Mouse (Mus musculus): ENCODE measurements around the gene Chfr. TPM values are rescaled to one million over a fixed set of nuclear protein-coding genes. Genes with fewer than 3 reads are reported as not detected.

Gene Chfr
- polyA plus RNA-seq, 1 experiment from 2014 or later: 39.0 TPM

- WGBS: 94% methylated on average over 4 of the region's 4 CpGs
Observed at GRCm38 (mm10) chr5:110220331-110220730, 84.7 kb downstream of the Chfr start.

More at GRCm38 (mm10) chr5:110220331-110220730, 84.7 kb downstream of the Chfr start:
- Histone ChIP-seq H3K4me3 (no peak overlapping the region), H3K27ac (no peak overlapping the region), H3K9me3 (no peaks in the 10 kb centered on the region), H3K4me1 (no peaks in the 10 kb centered on the region), H3K27me3 (ENCODE audit: insufficient read depth, poor library complexity, severe bottlenecking) (no peaks in the 10 kb centered on the region), H3K36me3 (peaks cover 93% of the 10 kb centered on the region)
- DNase-seq (ENCODE audit: low spot score): no peak

Other genes starting within 250 kb of the Chfr start
- gene Gm15446, start 212.4 kb upstream of the Chfr start, polyA plus RNA-seq (2016; fragmentation: Nextera tagmentation; extraction: Ambion mirVana): 0.40 and 0.59 TPM in 2 replicates
- gene Zfp932, start 139.3 kb upstream of the Chfr start, polyA plus RNA-seq (2016; fragmentation: Nextera tagmentation; extraction: Ambion mirVana): 16.5 and 17.0 TPM in 2 replicates
- 4.2 and 5.5 TPM in 2 replicates for gene Gm17655, start 63.3 kb upstream of the Chfr start, polyA plus RNA-seq (2016; fragmentation: Nextera tagmentation; extraction: Ambion mirVana)
- 1.6 and 1.8 TPM in 2 replicates for gene Gm35315, start 41.4 kb upstream of the Chfr start, polyA plus RNA-seq (2016; fragmentation: Nextera tagmentation; extraction: Ambion mirVana)
- 0.84 and 1.1 TPM in 2 replicates for gene Plcxd1, start 35.9 kb upstream of the Chfr start, polyA plus RNA-seq (2016; fragmentation: Nextera tagmentation; extraction: Ambion mirVana)
- 25.0 and 33.9 TPM in 2 replicates for gene Gtpbp6, start 27.6 kb upstream of the Chfr start, polyA plus RNA-seq (2016; fragmentation: Nextera tagmentation; extraction: Ambion mirVana)
- 2.7 and 3.4 TPM in 2 replicates for gene Zfp605, start 25.8 kb upstream of the Chfr start, polyA plus RNA-seq (2016; fragmentation: Nextera tagmentation; extraction: Ambion mirVana)
- 20.6 and 22.3 TPM in 2 replicates for gene Golga3, start 40.9 kb downstream of the Chfr start, polyA plus RNA-seq (2016; fragmentation: Nextera tagmentation; extraction: Ambion mirVana)
- gene Ankle2, start 95.2 kb downstream of the Chfr start, polyA plus RNA-seq (2016; fragmentation: Nextera tagmentation; extraction: Ambion mirVana): 21.7 and 24.1 TPM in 2 replicates
- gene Pgam5, start 134.1 kb downstream of the Chfr start, polyA plus RNA-seq (2016; fragmentation: Nextera tagmentation; extraction: Ambion mirVana): 74.5 and 81.2 TPM in 2 replicates
- gene Pxmp2, start 150.3 kb downstream of the Chfr start, polyA plus RNA-seq (2016; fragmentation: Nextera tagmentation; extraction: Ambion mirVana): 18.5 and 20.2 TPM in 2 replicates
- 23.8 and 32.4 TPM in 2 replicates for gene Pole, start 150.5 kb downstream of the Chfr start, polyA plus RNA-seq (2016; fragmentation: Nextera tagmentation; extraction: Ambion mirVana)
- 0.27 and 0.44 TPM in 2 replicates for gene P2rx2, start 207.4 kb downstream of the Chfr start, polyA plus RNA-seq (2016; fragmentation: Nextera tagmentation; extraction: Ambion mirVana)
- gene Lrcol1, start 208.9 kb downstream of the Chfr start, polyA plus RNA-seq (2016; fragmentation: Nextera tagmentation; extraction: Ambion mirVana): not detected in 2 replicates